Mouse (Mus musculus) embryonic facial prominence, embryonic 13.5 days (tissue): ENCODE measurements at regions not wholly inside any gene's neighbourhood (a gene's known extent, or its start where the extent isn't known, plus 50 kb on each side); places are given as distances from the start of the nearest gene placed in this dataset.

Source experiments
- ATAC-seq: fragments of 200-750 bp; cut with Nextera tagmentation; 2 replicates; pipeline ENCODE4 v1.8.0; 2017; ENCODE audit warnings: low read depth; ENCODE audit not compliant: insufficient number of reproducible peaks, insufficient read depth, low FRiP score, low TSS enrichment
- H3K27ac ChIP-seq: fragments of 300-500 bp; sonication (generic); 2 replicates; pipeline ENCODE4 v1.5.1; 2015; ENCODE audit warnings: moderate library complexity, mild to moderate bottlenecking, inconsistent platforms
- H3K27me3 ChIP-seq: fragments of 300-500 bp; sonication (generic); 2 replicates; pipeline ENCODE4 v1.6.1; 2015; ENCODE audit warnings: mild to moderate bottlenecking, inconsistent platforms
- H3K36me3 ChIP-seq: fragments of 300-500 bp; sonication (generic); 2 replicates; pipeline ENCODE4 v1.6.1; 2015; ENCODE audit warnings: mild to moderate bottlenecking, inconsistent platforms
- H3K4me1 ChIP-seq: fragments of 300-500 bp; sonication (generic); 2 replicates; pipeline ENCODE4 v1.6.1; 2015; ENCODE audit warnings: inconsistent platforms
- H3K4me2 ChIP-seq: fragments of 300-500 bp; sonication (generic); 2 replicates; pipeline ENCODE4 v1.6.1; 2015; ENCODE audit warnings: moderate library complexity, mild to moderate bottlenecking, inconsistent platforms
- H3K4me3 ChIP-seq: fragments of 300-500 bp; sonication (generic); 2 replicates; pipeline ENCODE4 v1.5.1; 2015; ENCODE audit warnings: mild to moderate bottlenecking, inconsistent platforms
- H3K9ac ChIP-seq: fragments of 300-500 bp; sonication (generic); 2 replicates; pipeline ENCODE4 v1.6.1; 2015; ENCODE audit warnings: mild to moderate bottlenecking, inconsistent platforms
- H3K9me3 ChIP-seq: fragments of 300-500 bp; sonication (generic); 2 replicates; pipeline ENCODE4 v1.6.1; 2016; ENCODE audit warnings: inconsistent platforms
- WGBS: fragments of 180-500 bp; shearing (Covaris S2); methylation state at CpG from one replicate; pipeline ENCODE4 v1.1.7; 2015; ENCODE audit warnings: mixed read lengths; 5-methylcytosine and 5-hydroxymethylcytosine counted together

DNA sequence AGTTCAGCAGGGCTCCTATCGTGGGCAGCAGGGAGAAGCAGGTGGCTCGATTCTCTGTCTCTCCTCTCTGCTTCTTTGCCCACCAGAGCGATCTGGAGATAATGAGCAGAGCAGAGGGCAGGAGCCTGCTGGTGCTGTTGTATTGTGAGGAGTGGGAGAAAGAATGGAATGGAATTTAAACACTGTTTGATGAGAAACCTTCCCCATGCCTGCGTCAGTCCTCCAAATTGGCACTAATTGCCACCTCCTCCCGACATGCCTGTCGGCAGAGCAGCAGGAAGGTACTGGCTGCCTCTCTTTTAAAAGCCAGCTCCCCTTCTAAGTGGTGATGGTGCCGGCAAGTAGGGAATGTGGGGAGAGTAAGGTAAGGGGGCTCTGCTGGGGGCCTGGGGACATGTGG, 139.2 kb upstream of the Podxl start:
- Histone ChIP-seq H3K27me3 (peaks cover 8% of the 10 kb centered on the region; the same call in 1 of the 2 replicates), H3K4me1 (no peaks in the 10 kb centered on the region), H3K9me3 (no peaks in the 10 kb centered on the region), H3K4me3 (no peak overlapping the region), H3K9ac (no peak overlapping the region), H3K4me2 (no peak overlapping the region), H3K36me3 (no peaks in the 10 kb centered on the region), H3K27ac (no peak overlapping the region)
- ATAC-seq, result no peak
- WGBS, result 23% methylated on average over 7 of the region's 7 CpGs

GRCm38 (mm10) chr6:31695885-31696284, 132.1 kb upstream of the Podxl start:
- WGBS, result 67% methylated on average over 3 of the region's 3 CpGs
- Histone ChIP-seq H3K9ac (no peak overlapping the region), H3K4me2 (no peak overlapping the region)

DNA sequence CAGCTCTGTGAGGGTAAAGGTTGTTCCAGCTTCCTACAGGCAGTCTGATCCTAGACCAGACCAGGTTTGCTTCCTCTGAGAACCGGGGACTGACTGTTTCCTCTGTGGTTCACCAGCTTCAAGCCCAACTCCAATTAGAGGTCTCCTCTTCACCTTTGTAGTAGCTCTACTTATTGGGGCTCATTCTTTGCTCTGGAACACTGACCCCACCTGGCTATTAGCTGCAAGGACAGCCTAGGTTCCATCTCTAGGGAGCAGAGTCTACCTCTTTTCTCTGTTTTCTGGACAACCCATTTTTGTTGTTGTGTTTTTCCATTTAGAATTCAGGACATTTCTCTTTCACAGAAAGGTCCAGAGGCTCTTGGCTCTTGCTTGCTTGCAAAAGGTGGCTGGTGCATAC, 129.3 kb upstream of the Podxl start:
- Histone ChIP-seq H3K27ac (no peak overlapping the region), H3K4me3 (no peak overlapping the region), H3K4me2 (no peak overlapping the region), H3K36me3 (no peaks in the 10 kb centered on the region), H3K9me3 (no peaks in the 10 kb centered on the region), H3K4me1 (no peaks in the 10 kb centered on the region), H3K27me3 (no peaks in the 10 kb centered on the region), H3K9ac (no peak overlapping the region)
- no peak for ATAC-seq
- 75% methylated on average over 1 of the region's 1 CpGs for WGBS

More at GRCm38 (mm10) chr6:31695885-31696284, 132.1 kb upstream of the Podxl start:
- no peak for ATAC-seq
- no peak overlapping the region for H3K27ac ChIP-seq
- H3K9me3 ChIP-seq, result no peaks in the 10 kb centered on the region
- H3K36me3 ChIP-seq, result no peaks in the 10 kb centered on the region
- no peaks in the 10 kb centered on the region for H3K27me3 ChIP-seq
- no peaks in the 10 kb centered on the region for H3K4me1 ChIP-seq
- H3K4me3 ChIP-seq, result no peak overlapping the region

DNA sequence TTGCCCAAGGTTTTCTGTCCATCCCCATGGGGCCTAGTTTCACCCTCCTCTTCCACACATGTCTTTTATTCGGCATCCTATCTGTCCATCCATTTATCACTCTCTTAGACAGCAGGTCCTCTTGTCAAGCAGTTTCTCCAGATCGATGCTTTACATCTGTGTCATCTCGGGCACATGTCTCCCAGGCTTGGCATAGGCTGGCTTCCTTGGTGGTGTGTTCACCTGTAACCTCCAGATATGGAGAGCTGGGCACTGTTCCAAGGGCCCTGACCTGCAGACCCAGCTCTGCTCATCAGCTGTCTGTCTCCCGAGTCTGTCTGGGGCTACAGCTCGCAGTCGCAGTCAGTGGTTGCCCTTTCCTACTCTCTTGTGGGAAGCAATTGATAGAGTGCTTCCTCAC, 128.2 kb upstream of the Podxl start:
- Histone ChIP-seq H3K4me2 (no peak overlapping the region), H3K9me3 (no peaks in the 10 kb centered on the region), H3K27ac (no peak overlapping the region), H3K9ac (no peak overlapping the region), H3K36me3 (no peaks in the 10 kb centered on the region), H3K4me1 (no peaks in the 10 kb centered on the region), H3K4me3 (no peak overlapping the region), H3K27me3 (no peaks in the 10 kb centered on the region)
- ATAC-seq, result no peak
- 89% methylated on average over 6 of the region's 6 CpGs for WGBS

DNA sequence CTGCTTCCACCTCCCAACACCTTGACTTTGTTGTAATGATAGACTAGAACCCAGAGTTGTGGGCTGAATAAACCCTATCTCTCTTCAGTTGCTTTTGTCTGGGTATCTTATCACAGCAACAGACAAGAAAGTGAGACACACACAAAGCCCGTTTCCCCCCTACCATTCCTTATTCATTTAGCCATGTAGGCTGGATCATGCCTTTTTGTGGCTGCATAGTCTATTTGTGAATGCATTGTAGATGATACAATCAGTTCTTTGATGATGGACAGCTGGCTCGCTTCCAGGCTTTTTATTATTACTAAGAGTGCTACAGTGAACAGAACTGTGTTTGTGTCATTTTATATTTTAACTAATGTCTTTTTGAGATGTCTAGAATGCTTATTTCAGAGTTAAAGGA, 116.3 kb upstream of the Podxl start:
- no peak overlapping the region for H3K4me2 ChIP-seq
- no peak overlapping the region for H3K27ac ChIP-seq
- ATAC-seq, result no peak
- 76% methylated on average over 2 of the region's 2 CpGs for WGBS
- H3K36me3 ChIP-seq, result no peaks in the 10 kb centered on the region
- H3K4me3 ChIP-seq, result no peak overlapping the region
- H3K9me3 ChIP-seq, result no peaks in the 10 kb centered on the region
- H3K27me3 ChIP-seq, result no peaks in the 10 kb centered on the region
- H3K4me1 ChIP-seq, result no peaks in the 10 kb centered on the region
- no peak overlapping the region for H3K9ac ChIP-seq

DNA sequence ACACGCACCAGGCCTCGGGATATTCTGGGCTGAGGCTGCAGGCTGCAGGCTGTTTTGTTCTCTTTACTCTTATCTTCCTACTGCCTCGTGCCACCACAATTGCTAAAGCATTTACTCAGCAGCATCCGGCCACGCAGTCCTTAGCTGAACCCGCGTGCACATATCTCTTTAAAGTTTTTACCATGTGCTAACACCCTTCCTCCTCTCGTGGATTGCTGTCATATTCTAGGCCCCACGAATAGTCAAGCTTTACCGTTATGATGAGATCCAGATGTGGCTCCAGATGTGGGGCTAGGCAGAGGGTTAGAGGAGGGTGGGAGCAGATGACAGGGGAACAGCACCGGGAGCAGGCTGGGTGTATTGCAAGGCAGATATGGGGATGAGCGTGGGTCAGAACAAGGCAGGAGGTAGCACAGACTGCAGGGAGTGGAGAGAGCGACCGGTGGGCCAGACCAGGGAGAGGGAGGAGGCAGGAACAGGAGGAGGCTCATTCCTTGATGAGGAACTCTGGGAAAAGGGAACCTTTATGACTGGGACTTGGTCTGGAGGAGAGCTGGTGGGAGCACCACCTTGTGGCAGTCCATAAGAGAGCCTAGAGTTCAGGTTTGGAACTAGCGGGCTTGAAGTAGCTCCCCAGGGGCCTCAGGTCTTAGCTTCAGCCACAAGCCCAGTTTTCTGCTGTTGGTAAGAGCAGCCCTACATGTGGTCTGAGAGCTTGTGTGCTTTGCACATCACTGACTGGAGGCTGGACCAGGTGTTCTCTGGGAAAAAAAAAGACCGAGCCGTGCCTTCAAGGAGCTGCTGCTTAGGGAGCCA, 102.1 kb upstream of the Podxl start:
- Histone ChIP-seq H3K27ac (no peak overlapping the region), H3K4me3 (no peak overlapping the region), H3K27me3 (peaks cover 13% of the 10 kb centered on the region), H3K36me3 (no peaks in the 10 kb centered on the region), H3K9ac (0 out of 2 replicates have a peak overlapping the region, but pooled peaks have one; percentile 32), H3K4me2 (peak overlapping the region; percentile 50), H3K9me3 (no peaks in the 10 kb centered on the region), H3K4me1 (peaks cover 23% of the 10 kb centered on the region)
- peak; percentile 45; the same call in 1 of the 2 replicates for ATAC-seq
- WGBS, result 23% methylated on average over 17 of the region's 17 CpGs

DNA sequence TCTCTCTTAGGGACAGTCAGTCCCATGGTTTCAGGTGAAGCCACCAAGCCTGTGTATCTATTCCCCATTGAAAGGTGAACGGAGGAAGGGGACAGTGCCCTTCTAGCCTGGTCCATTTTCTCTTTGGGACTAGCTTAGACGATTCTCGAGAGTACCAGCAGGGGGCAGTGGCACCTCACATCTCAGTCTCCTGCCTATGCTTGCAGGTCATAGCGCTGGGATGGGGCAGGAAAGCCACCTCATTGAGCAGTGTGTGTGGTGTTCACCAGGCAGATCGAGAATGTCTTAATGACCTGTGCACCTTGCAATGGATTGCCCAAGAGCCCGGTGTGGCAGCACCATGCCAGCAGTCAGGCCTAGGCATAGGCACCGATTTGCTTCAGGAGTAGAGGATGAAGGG, 100.7 kb upstream of the Podxl start:
- ATAC-seq, result no peak; the same call in 1 of the 2 replicates
- Histone ChIP-seq H3K4me2 (no peak overlapping the region), H3K27me3 (peaks cover 16% of the 10 kb centered on the region), H3K27ac (no peak overlapping the region), H3K36me3 (no peaks in the 10 kb centered on the region), H3K9me3 (no peaks in the 10 kb centered on the region), H3K4me3 (no peak overlapping the region), H3K4me1 (peaks cover 23% of the 10 kb centered on the region), H3K9ac (no peak overlapping the region)
- WGBS, result 24% methylated on average over 7 of the region's 7 CpGs

DNA sequence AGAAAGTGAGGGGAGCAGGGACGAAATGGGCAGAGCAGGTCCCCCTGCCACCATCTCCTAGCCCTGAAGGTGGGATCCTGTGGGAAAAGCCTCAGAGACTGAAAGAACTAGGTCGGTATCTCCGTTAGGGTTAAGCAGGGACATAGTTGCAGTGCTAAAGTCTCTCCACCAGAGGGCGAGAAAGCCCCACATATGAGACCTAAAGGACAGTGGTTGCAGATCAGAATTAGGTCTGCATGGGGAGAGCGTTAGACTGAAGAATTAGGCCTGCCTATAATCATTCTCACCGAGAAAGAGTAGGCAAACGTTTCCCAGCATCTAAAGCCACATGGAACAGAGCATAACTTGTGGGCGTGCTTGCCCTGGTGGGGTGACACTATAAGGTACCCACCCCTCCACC, 97.0 kb upstream of the Podxl start:
- no peaks in the 10 kb centered on the region for H3K9me3 ChIP-seq
- H3K9ac ChIP-seq, result no peak overlapping the region
- no peak for ATAC-seq
- H3K4me3 ChIP-seq, result no peak overlapping the region
- H3K4me1 ChIP-seq, result peaks cover 16% of the 10 kb centered on the region
- no peaks in the 10 kb centered on the region for H3K36me3 ChIP-seq
- peaks cover 16% of the 10 kb centered on the region for H3K27me3 ChIP-seq
- WGBS, result 7% methylated on average over 8 of the region's 8 CpGs
- no peak overlapping the region for H3K27ac ChIP-seq
- H3K4me2 ChIP-seq, result no peak overlapping the region

GRCm38 (mm10) chr6:31659901-31660300, 96.1 kb upstream of the Podxl start:
- WGBS, result 57% methylated on average over 4 of the region's 4 CpGs
- Histone ChIP-seq H3K36me3 (no peaks in the 10 kb centered on the region), H3K4me1 (peaks cover 7% of the 10 kb centered on the region), H3K4me3 (no peak overlapping the region), H3K9ac (no peak overlapping the region), H3K27ac (no peak overlapping the region), H3K27me3 (peaks cover 16% of the 10 kb centered on the region), H3K9me3 (no peaks in the 10 kb centered on the region), H3K4me2 (no peak overlapping the region)
- ATAC-seq, result no peak

DNA sequence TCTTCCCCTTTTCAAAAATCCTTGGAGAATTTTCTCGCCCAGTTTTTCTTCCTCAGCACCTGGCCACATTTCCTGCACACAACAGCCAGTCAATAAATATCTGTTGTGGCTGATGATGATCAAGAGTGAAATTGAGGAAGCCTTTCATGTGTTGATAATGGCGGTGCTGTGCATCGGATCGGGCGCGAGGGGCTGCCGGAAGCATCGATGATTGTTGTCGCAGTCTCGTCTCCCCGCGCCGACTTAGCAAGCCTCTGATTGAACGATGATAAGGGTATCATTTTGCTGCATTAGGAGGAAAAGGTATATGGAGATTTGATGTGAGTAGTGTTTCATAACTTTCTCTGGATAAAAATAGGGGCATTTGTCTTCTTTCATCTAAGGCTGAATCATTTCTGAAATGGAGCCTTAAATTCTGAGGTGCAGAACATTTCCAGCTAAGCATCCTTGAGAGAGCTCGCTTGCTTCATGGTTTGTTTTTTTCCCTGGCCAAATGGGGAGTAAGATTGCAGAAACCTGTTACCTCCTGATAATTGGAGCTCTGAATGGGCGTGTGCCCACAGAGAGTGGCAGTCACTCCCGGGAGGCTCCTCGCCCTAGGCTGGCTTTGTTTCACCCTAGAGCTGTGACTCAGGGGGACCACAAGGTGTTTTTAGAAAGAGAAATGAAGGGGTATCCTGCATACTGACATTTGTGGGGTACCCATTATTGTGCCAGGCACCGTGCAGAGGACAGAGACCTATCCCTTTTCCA, 94.8 kb upstream of the Podxl start:
- Histone ChIP-seq H3K4me1 (no peaks in the 10 kb centered on the region), H3K4me2 (no peak overlapping the region), H3K27me3 (peaks cover 13% of the 10 kb centered on the region), H3K27ac (no peak overlapping the region), H3K9me3 (no peaks in the 10 kb centered on the region), H3K36me3 (no peaks in the 10 kb centered on the region), H3K9ac (no peak overlapping the region), H3K4me3 (no peak overlapping the region)
- WGBS, result 84% methylated on average over 19 of the region's 19 CpGs
- ATAC-seq, result no peak

GRCm38 (mm10) chr6:31650791-31651476, 87.2 kb upstream of the Podxl start:
- H3K9ac ChIP-seq, result no peak overlapping the region
- no peak for ATAC-seq
- no peak overlapping the region for H3K4me2 ChIP-seq
- no peaks in the 10 kb centered on the region for H3K27me3 ChIP-seq
- peaks cover 8% of the 10 kb centered on the region; the same call in 1 of the 2 replicates for H3K4me1 ChIP-seq
- H3K36me3 ChIP-seq, result no peaks in the 10 kb centered on the region
- no peak overlapping the region for H3K27ac ChIP-seq
- H3K9me3 ChIP-seq, result no peaks in the 10 kb centered on the region
- 60% methylated on average over 7 of the region's 7 CpGs for WGBS
- no peak overlapping the region for H3K4me3 ChIP-seq
